Mouse (Mus musculus) bone marrow, adult 2 months (tissue): Measurements from ENCODE around the gene Cmklr1.

ENCODE experiments used
- CTCF ChIP-seq: fragments of 200-500 bp; IDR thresholded peaks from 2 replicates; pipeline ENCODE4 v1.5.1; 2011; ENCODE audit warnings: low read length, control low read depth; ENCODE audit not compliant: control insufficient read depth, insufficient read depth
- POLR2A ChIP-seq: fragments of 200-500 bp; IDR thresholded peaks from 2 replicates; pipeline ENCODE4 v1.6.1; 2011; ENCODE audit warnings: low read depth, mild to moderate bottlenecking, control low read depth, low read length, borderline replicate concordance; ENCODE audit not compliant: control insufficient read depth

DNA sequence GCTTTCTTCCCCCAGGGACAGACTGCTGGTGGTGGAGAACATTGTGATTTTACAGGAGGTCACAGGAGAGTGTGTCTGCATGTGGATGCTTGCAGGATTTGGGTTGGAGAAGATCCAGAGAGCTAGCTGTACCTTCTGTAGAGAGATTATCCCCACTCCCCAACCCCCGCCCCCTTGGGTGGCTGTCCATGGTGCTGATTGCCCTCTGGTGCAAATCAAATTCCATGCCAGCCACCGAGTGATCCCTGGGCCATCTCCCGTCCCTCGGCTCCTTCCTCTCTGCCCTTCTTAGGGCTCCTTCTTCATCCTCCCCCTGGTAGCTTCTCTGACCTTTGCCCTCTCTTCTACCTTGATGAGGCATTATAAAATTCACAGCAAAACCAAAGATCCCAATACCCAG, 85.8 kb downstream of the Cmklr1 start:
- TF ChIP-seq CTCF, result no peak
- no peak for TF ChIP-seq POLR2A
